Mouse (Mus musculus): Measurements from ENCODE around the gene Ikzf3. TPM values are rescaled to one million over a fixed set of nuclear protein-coding genes. Genes with fewer than 3 reads are reported as not detected.

The Ikzf3 gene
- polyA plus RNA-seq, 2 experiments = 0.05 to 0.15 TPM

GRCm38 (mm10) chr11:98553966-98554365, 8.1 kb upstream of the Ikzf3 start:
- no peak for TF ChIP-seq EP300 (IDR thresholded peaks at IDR 0.05; ENCODE audit: low read depth)
- peak; percentile 40 for TF ChIP-seq CTCF (IDR thresholded peaks at IDR 0.05; ENCODE audit: low read depth)
- DNase-seq (ENCODE audit: low read depth in 3 of 3, low spot score in 3 of 3) (no peak), ATAC-seq (ENCODE audit: insufficient read depth) (no peak)
- H3K27ac ChIP-seq = no peak overlapping the region
- H3K36me3 ChIP-seq (replicated peaks; ENCODE audit: control insufficient read depth, insufficient read depth, low read depth) = no peaks in the 10 kb centered on the region
- H3K4me1 ChIP-seq (replicated peaks; ENCODE audit: control insufficient read depth in 2 of 2, insufficient read depth in 2 of 2, low read length in 1 of 2) = peaks cover 11 to 12% of the 10 kb centered on the region in 2 experiments
- H3K27me3 ChIP-seq (ENCODE audit: control insufficient read depth, insufficient read depth, low read length) = peaks cover 16% of the 10 kb centered on the region
- no peak overlapping the region for H3K4me2 ChIP-seq (ENCODE audit: low read depth)
- 80% methylated on average over 4 of the region's 4 CpGs for whole genome bisulfite sequencing (ENCODE audit: insufficient replicate concordance)
- no peak overlapping the region for H3K4me3 ChIP-seq (ENCODE audit: insufficient read depth in 1 of 2, low read depth in 2 of 2, low read length in 2 of 2)
- no peaks in the 10 kb centered on the region for H3K9me3 ChIP-seq (ENCODE audit: control insufficient read depth, low read length)
- H3K9ac ChIP-seq (replicated peaks) = no peak overlapping the region

- no peaks in the 10 kb centered on the region for H3K9me3 ChIP-seq (ENCODE audit: control insufficient read depth, low read length)
- WGBS (ENCODE audit: insufficient replicate concordance) = under 1% methylated on average over 51 of the region's 51 CpGs
- TF ChIP-seq CTCF (IDR thresholded peaks at IDR 0.05; ENCODE audit: low read depth) (no peak), EP300 (IDR thresholded peaks at IDR 0.05; ENCODE audit: low read depth) (no peak)
- H3K9ac ChIP-seq (replicated peaks) = peak within 1 kb of the TSS; percentile 74
- H3K27me3 ChIP-seq (ENCODE audit: control insufficient read depth, insufficient read depth, low read length) = peaks cover 44% of the 10 kb centered on the region
- DNase-seq (ENCODE audit: low read depth in 3 of 3, low spot score in 3 of 3) (peak; percentile 77 to 83 (median 80)), ATAC-seq (ENCODE audit: insufficient read depth) (peak; percentile 99)
- peak within 1 kb of the TSS; percentile 95 for H3K4me2 ChIP-seq (ENCODE audit: low read depth)
- peak within 1 kb of the TSS; percentile 78 to 81 for H3K4me3 ChIP-seq (ENCODE audit: insufficient read depth in 1 of 2, low read depth in 2 of 2, low read length in 2 of 2)
- no peaks in the 10 kb centered on the region for H3K36me3 ChIP-seq (replicated peaks; ENCODE audit: control insufficient read depth, insufficient read depth, low read depth)
- H3K4me1 ChIP-seq (replicated peaks; ENCODE audit: control insufficient read depth in 2 of 2, insufficient read depth in 2 of 2, low read length in 1 of 2) = peaks cover 11 to 12% of the 10 kb centered on the region in 2 experiments
- H3K27ac ChIP-seq = peak within 1 kb of the TSS; percentile 65
Observed at GRCm38 (mm10) chr11:98550975-98551828, 5.4 kb upstream of the Ikzf3 start, which contains the start of gene Zpbp2. TSS of gene Zpbp2 (plus strand) at chr11:98551097.

- H3K4me1 ChIP-seq (replicated peaks; ENCODE audit: control insufficient read depth in 2 of 2, insufficient read depth in 2 of 2, low read length in 1 of 2) = peaks cover 11 to 12% of the 10 kb centered on the region in 2 experiments
- no peaks in the 10 kb centered on the region for H3K36me3 ChIP-seq (replicated peaks; ENCODE audit: control insufficient read depth, insufficient read depth, low read depth)
- peak overlapping the region; percentile 47 to 78 for H3K4me3 ChIP-seq (ENCODE audit: insufficient read depth in 1 of 2, low read depth in 2 of 2, low read length in 2 of 2)
- H3K4me2 ChIP-seq (ENCODE audit: low read depth) = peak overlapping the region; percentile 95
- no peak for TF ChIP-seq EP300 (IDR thresholded peaks at IDR 0.05; ENCODE audit: low read depth)
- TF ChIP-seq CTCF (IDR thresholded peaks at IDR 0.05; ENCODE audit: low read depth) = no peak
- H3K9me3 ChIP-seq (ENCODE audit: control insufficient read depth, low read length) = no peaks in the 10 kb centered on the region
- peaks cover 52% of the 10 kb centered on the region for H3K27me3 ChIP-seq (ENCODE audit: control insufficient read depth, insufficient read depth, low read length)
- no peak overlapping the region for H3K27ac ChIP-seq
- peak overlapping the region; percentile 47 for H3K9ac ChIP-seq (replicated peaks)
- 15% methylated on average over 20 of the region's 20 CpGs for WGBS (ENCODE audit: insufficient replicate concordance)
- ATAC-seq (ENCODE audit: insufficient read depth) (no peak), DNase-seq (ENCODE audit: low read depth in 3 of 3, low spot score in 3 of 3) (no peak)
Observed at GRCm38 (mm10) chr11:98550311-98550974, 4.6 kb upstream of the Ikzf3 start.

GRCm38 (mm10) chr11:98549363-98549762, 3.5 kb upstream of the Ikzf3 start:
- Histone ChIP-seq H3K36me3 (replicated peaks; ENCODE audit: control insufficient read depth, insufficient read depth, low read depth) (no peaks in the 10 kb centered on the region), H3K27me3 (ENCODE audit: control insufficient read depth, insufficient read depth, low read length) (peaks cover 61% of the 10 kb centered on the region), H3K4me3 (ENCODE audit: insufficient read depth in 1 of 2, low read depth in 2 of 2, low read length in 2 of 2) (no peak overlapping the region), H3K4me1 (replicated peaks; ENCODE audit: control insufficient read depth in 2 of 2, insufficient read depth in 2 of 2, low read length in 1 of 2) (peaks cover 11 to 12% of the 10 kb centered on the region in 2 experiments), H3K9ac (replicated peaks) (no peak overlapping the region), H3K9me3 (ENCODE audit: control insufficient read depth, low read length) (no peaks in the 10 kb centered on the region), H3K27ac (no peak overlapping the region), H3K4me2 (ENCODE audit: low read depth) (no peak overlapping the region)
- ATAC-seq (ENCODE audit: insufficient read depth) (no peak), DNase-seq (ENCODE audit: low read depth in 3 of 3, low spot score in 3 of 3) (no peak)
- 26% methylated on average over 4 of the region's 4 CpGs for WGBS (ENCODE audit: insufficient replicate concordance)
- TF ChIP-seq CTCF (IDR thresholded peaks at IDR 0.05; ENCODE audit: low read depth) (peak; percentile 48), EP300 (IDR thresholded peaks at IDR 0.05; ENCODE audit: low read depth) (no peak)

GRCm38 (mm10) chr11:98547308-98547693, 1.5 kb upstream of the Ikzf3 start:
- peaks cover 11 to 12% of the 10 kb centered on the region in 2 experiments for H3K4me1 ChIP-seq (replicated peaks; ENCODE audit: control insufficient read depth in 2 of 2, insufficient read depth in 2 of 2, low read length in 1 of 2)
- no peak overlapping the region for H3K9ac ChIP-seq (replicated peaks)
- H3K36me3 ChIP-seq (replicated peaks; ENCODE audit: control insufficient read depth, insufficient read depth, low read depth) = no peaks in the 10 kb centered on the region
- no peak for ATAC-seq (ENCODE audit: insufficient read depth)
- H3K4me3 ChIP-seq (ENCODE audit: insufficient read depth in 1 of 2, low read depth in 2 of 2, low read length in 2 of 2) = no peak overlapping the region
- no peaks in the 10 kb centered on the region for H3K9me3 ChIP-seq (ENCODE audit: control insufficient read depth, low read length)
- 27% methylated on average over 3 of the region's 3 CpGs for WGBS (ENCODE audit: insufficient replicate concordance)
- peaks cover 78% of the 10 kb centered on the region for H3K27me3 ChIP-seq (ENCODE audit: control insufficient read depth, insufficient read depth, low read length)
- no peak for TF ChIP-seq EP300 (IDR thresholded peaks at IDR 0.05; ENCODE audit: low read depth)
- no peak for TF ChIP-seq CTCF (IDR thresholded peaks at IDR 0.05; ENCODE audit: low read depth)
- no peak overlapping the region for H3K27ac ChIP-seq
- no peak for DNase-seq (ENCODE audit: low read depth in 3 of 3, low spot score in 3 of 3)
- no peak overlapping the region for H3K4me2 ChIP-seq (ENCODE audit: low read depth)
